In the genomic region with DNA sequence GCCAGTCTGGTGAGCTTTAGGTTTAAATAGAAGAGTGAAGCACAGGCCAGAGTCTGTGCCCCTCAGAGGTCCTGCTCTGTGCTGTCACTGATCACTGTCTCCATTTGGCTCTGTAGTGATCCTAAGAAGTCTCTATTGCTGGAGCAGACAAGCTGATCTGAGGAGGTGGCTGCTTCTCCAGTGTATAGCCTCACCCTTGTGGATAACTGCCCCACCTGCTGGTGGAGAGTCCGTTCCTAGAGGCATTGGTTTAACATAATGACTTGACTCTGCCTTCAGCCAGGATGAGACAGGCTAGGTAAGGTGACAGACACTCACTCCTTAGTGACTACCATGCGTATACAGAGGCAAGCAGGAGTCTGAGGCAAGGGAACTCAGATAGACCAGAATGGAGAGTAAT, we compare ENCODE assay signal across 9 mouse cellular contexts.
DNase-seq lines count a peak whose midpoint lies in the region; ATAC-seq lines count a peak whose summit lies in the region.
"Had no signal": no experiment of that assay in that cellular context is flagged by ENCODE, and none has a peak within 500 bp of the region (broad histone marks: within the 10 kb centered on the region; RNA-seq: fewer than 3 reads in every experiment).

No protein-coding gene starts in this region.

- H3K27me3 ChIP-seq in forebrain, embryonic 14.5 days (replicated peaks; ENCODE audit: control insufficient read depth, insufficient read depth, low read length): no peaks in the 10 kb centered on the region
- no peaks in the 10 kb centered on the region for H3K27me3 ChIP-seq in forebrain, embryonic 12.5 days

- H3K9me3 ChIP-seq in forebrain, embryonic 14.5 days (replicated peaks; ENCODE audit: control insufficient read depth, low read length): no peaks in the 10 kb centered on the region
- H3K9me3 ChIP-seq in forebrain, embryonic 12.5 days: no peaks in the 10 kb centered on the region

- H3K27ac ChIP-seq in forebrain, embryonic 14.5 days (ENCODE audit: low read depth, low read length): no peak overlapping the region
- no peak overlapping the region for H3K27ac ChIP-seq in forebrain, embryonic 12.5 days

- 69% methylated on average over 2 of the region's 2 CpGs for WGBS in forebrain, embryonic 14.5 days
- 61% methylated on average over 2 of the region's 2 CpGs for WGBS in forebrain, embryonic 12.5 days

- no peak overlapping the region for H3K9ac ChIP-seq in forebrain, embryonic 14.5 days (ENCODE audit: low read length)
- H3K9ac ChIP-seq in forebrain, embryonic 12.5 days: no peak overlapping the region

- no peaks in the 10 kb centered on the region for H3K36me3 ChIP-seq in forebrain, embryonic 14.5 days (ENCODE audit: control insufficient read depth, insufficient read depth, low read length)
- H3K36me3 ChIP-seq in forebrain, embryonic 12.5 days (replicated peaks): no peaks in the 10 kb centered on the region

- no peak overlapping the region for H3K4me3 ChIP-seq in forebrain, embryonic 14.5 days (ENCODE audit: low read depth, low read length)
- H3K4me3 ChIP-seq in forebrain, embryonic 12.5 days (replicated peaks): no peak overlapping the region
- H3K4me3 ChIP-seq: myocyte had no signal

- peak; percentile 15; the same call in 1 of the 2 replicates for ATAC-seq in forebrain, embryonic 14.5 days
- no peak for ATAC-seq in forebrain, embryonic 12.5 days (ENCODE audit: low FRiP score)

- no peak overlapping the region for H3K4me2 ChIP-seq in forebrain, embryonic 14.5 days (ENCODE audit: low read length)
- no peak overlapping the region for H3K4me2 ChIP-seq in forebrain, embryonic 12.5 days

- no peak for DNase-seq in forebrain, embryonic 14.5 days (ENCODE audit: low spot score)
- DNase-seq in 3T3-L1 (ENCODE audit: low read depth, low spot score): peak; percentile 64
- DNase-seq in adrenal gland, postnatal 14 days: peak; percentile 63
- peak; percentile 51 for DNase-seq in kidney, adult 18-20 months
- DNase-seq in ovary, postnatal 36 days (ENCODE audit: low spot score): peak; percentile 41
- no peak for DNase-seq in spleen, postnatal 10 days (ENCODE audit: low spot score in 2 of 2)
- DNase-seq in embryo, embryonic 11 days: no peak

- no peaks in the 10 kb centered on the region for H3K4me1 ChIP-seq in forebrain, embryonic 14.5 days (ENCODE audit: control insufficient read depth, insufficient read depth, low read length)
- H3K4me1 ChIP-seq in forebrain, embryonic 12.5 days: no peaks in the 10 kb centered on the region

Comparison
In these comparisons a context has a peak if more than half of its experiments do, and no peak if none do; other contexts are left out.
1. DNase-seq: peak in 3T3-L1 (single experiment), adrenal gland, postnatal 14 days (single experiment), kidney, adult 18-20 months (single experiment) and ovary, postnatal 36 days (single experiment); none in forebrain, embryonic 14.5 days (single experiment), spleen, postnatal 10 days (0 of 2) and embryo, embryonic 11 days (single experiment).